ENCODE assay signal across 18 mouse cellular contexts in genomic region chr1:72309744-72310424, GRCm38 (mm10). TPM values are rescaled to one million over a fixed set of nuclear protein-coding genes. Genes with fewer than 3 reads are reported as not detected.
DNase-seq lines count a peak whose midpoint lies in the region; ATAC-seq and TF ChIP-seq lines count a peak whose summit lies in the region.
"Had no signal": no experiment of that assay in that cellular context is flagged by ENCODE, and none has a peak within 500 bp of the region (broad histone marks: within the 10 kb centered on the region; RNA-seq: fewer than 3 reads in every experiment).

No protein-coding gene starts in this region.

- no peak overlapping the region for H3K4me3 ChIP-seq in hindbrain, embryonic 11.5 days (ENCODE audit: low read depth, low read length)
- H3K4me3 ChIP-seq in hindbrain, postnatal 0 days (ENCODE audit: low read length) = no peak overlapping the region
- H3K4me3 ChIP-seq in CH12.LX (replicated peaks in 1 of 3; ENCODE audit: low read depth in 2 of 3, low read length in 2 of 3, poor library complexity in 1 of 3) (no peak overlapping the region), myocyte (no peak overlapping the region)
- H3K4me3 ChIP-seq in embryonic facial prominence, embryonic 12.5 days = no peak overlapping the region
- H3K4me3 ChIP-seq: hindbrain, embryonic 15.5 days; limb, embryonic 15.5 days; lung, embryonic 15.5 days; midbrain, embryonic 12.5 days; neural tube, embryonic 13.5 days had no signal

- no peak overlapping the region for H3K9ac ChIP-seq in hindbrain, embryonic 11.5 days (ENCODE audit: low read depth, low read length)
- H3K9ac ChIP-seq in hindbrain, postnatal 0 days (replicated peaks; ENCODE audit: low read length) = no peak overlapping the region
- no peak overlapping the region for H3K9ac ChIP-seq in CH12.LX (ENCODE audit: insufficient read depth, low read depth)
- no peak overlapping the region for H3K9ac ChIP-seq in embryonic facial prominence, embryonic 12.5 days
- H3K9ac ChIP-seq: hindbrain, embryonic 15.5 days; limb, embryonic 15.5 days; lung, embryonic 15.5 days; midbrain, embryonic 12.5 days had no signal

- no peak for ATAC-seq in hindbrain, embryonic 11.5 days (ENCODE audit: low FRiP score)
- ATAC-seq in hindbrain, postnatal 0 days = no peak
- ATAC-seq in embryonic facial prominence, embryonic 12.5 days (ENCODE audit: insufficient number of reproducible peaks, insufficient read depth, low FRiP score, low TSS enrichment) = peak; percentile 66; the same call in 1 of the 2 replicates
- ATAC-seq: forebrain, embryonic 14.5 days had no signal

- in situ Hi-C loops in CH12.LX (cut with MboI; ENCODE audit: low pct_ligation_motif_present, low pct_unique_long_range_greater_than_20kb, low sequenced_read_pairs) = loop anchor here (10.0 kb wide), 2 partner anchors 275 to 535 kb away; partner anchors contain the start of gene Smarcal1

- no peak for TF ChIP-seq CTCF in hindbrain, postnatal 0 days (IDR thresholded peaks at IDR 0.05; ENCODE audit: low read depth)
- TF ChIP-seq CTCF in CH12.LX (conservative IDR thresholded peaks at IDR 0.05 in 1 of 2, IDR thresholded peaks at IDR 0.05 in 1 of 2; ENCODE audit: low read depth in 2 of 2, low read length in 2 of 2) = no peak

- TF ChIP-seq POLR2A in CH12.LX (IDR thresholded peaks at IDR 0.05; ENCODE audit: low read depth, low read length) (no peak), myocyte (IDR thresholded peaks at IDR 0.05; ENCODE audit: insufficient read length, low read depth) (no peak)

- H3K4me1 ChIP-seq in hindbrain, embryonic 11.5 days (replicated peaks; ENCODE audit: control insufficient read depth, insufficient read depth, low read length) = no peaks in the 10 kb centered on the region; the same call in 1 of the 2 replicates
- H3K4me1 ChIP-seq in hindbrain, postnatal 0 days (ENCODE audit: insufficient read depth, low read length) = 0 out of 2 replicates have a peak, but pooled peaks cover 4% of the 10 kb centered on the region
- peaks cover 6 to 29% of the 10 kb centered on the region in 2 experiments; a peak in 3 of 4 replicates for H3K4me1 ChIP-seq in CH12.LX (ENCODE audit: control insufficient read depth in 1 of 2, insufficient read depth in 2 of 2)
- H3K4me1 ChIP-seq in embryonic facial prominence, embryonic 12.5 days = peaks cover 20% of the 10 kb centered on the region

- H3K27me3 ChIP-seq in hindbrain, embryonic 11.5 days (ENCODE audit: control insufficient read depth, insufficient read depth, low read length) = no peaks in the 10 kb centered on the region
- H3K27me3 ChIP-seq in hindbrain, postnatal 0 days (ENCODE audit: insufficient read depth, low read length) = no peaks in the 10 kb centered on the region
- H3K27me3 ChIP-seq in CH12.LX (replicated peaks) = no peaks in the 10 kb centered on the region
- no peaks in the 10 kb centered on the region for H3K27me3 ChIP-seq in embryonic facial prominence, embryonic 12.5 days
- no peaks in the 10 kb centered on the region for H3K27me3 ChIP-seq in myocyte (ENCODE audit: control insufficient read depth, insufficient read depth, insufficient read length)
- H3K27me3 ChIP-seq: hindbrain, embryonic 15.5 days; limb, embryonic 15.5 days; lung, embryonic 15.5 days; midbrain, embryonic 12.5 days; neural tube, embryonic 13.5 days had no signal

- H3ac ChIP-seq in myocyte (ENCODE audit: control insufficient read depth, insufficient read length) = no peak overlapping the region

- dilution Hi-C loops in CH12.LX (cut with MboI; ENCODE audit: extremely low pct_ligation_motif_present, extremely low pct_unique_long_range_greater_than_20kb, low sequenced_read_pairs) = no loop called here

- no peak for TF ChIP-seq EP300 in CH12.LX (IDR thresholded peaks at IDR 0.05; ENCODE audit: low read length)

- no peak overlapping the region for H3K4me2 ChIP-seq in hindbrain, embryonic 11.5 days (replicated peaks; ENCODE audit: low read depth, low read length)
- no peak overlapping the region for H3K4me2 ChIP-seq in hindbrain, postnatal 0 days (ENCODE audit: low read depth, low read length)
- H3K4me2 ChIP-seq in CH12.LX (ENCODE audit: insufficient read depth, low read depth, poor library complexity, severe bottlenecking) (no peak overlapping the region), myocyte (ENCODE audit: low read depth) (peak overlapping the region; percentile 68)
- H3K4me2 ChIP-seq in embryonic facial prominence, embryonic 12.5 days (replicated peaks) = peak overlapping the region; percentile 19; the same call in 1 of the 2 replicates
- H3K4me2 ChIP-seq: hindbrain, embryonic 15.5 days; limb, embryonic 15.5 days; lung, embryonic 15.5 days; midbrain, embryonic 12.5 days; neural tube, embryonic 13.5 days had no signal

- DNase-seq in hindbrain, embryonic 11.5 days (ENCODE audit: low spot score) = peak; percentile 21
- no peak for DNase-seq in hindbrain, postnatal 0 days (ENCODE audit: low spot score)
- DNase-seq in CH12.LX (ENCODE audit: extremely low read depth) = no peak
- no peak for DNase-seq in layer of hippocampus, postnatal 10 days (ENCODE audit: low spot score in 2 of 2)
- DNase-seq in thymus, postnatal 36 days = no peak
- no peak for DNase-seq in testis, postnatal 10 days (ENCODE audit: low spot score)
- DNase-seq: adrenal gland, postnatal 36 days; layer of hippocampus, adult 9-11 months; thymus, postnatal 25 days had no signal

- no peak for TF ChIP-seq RAD21 in CH12.LX (IDR thresholded peaks at IDR 0.05; ENCODE audit: low read depth, low read length)

- H3K36me3 ChIP-seq in hindbrain, embryonic 11.5 days (ENCODE audit: control insufficient read depth, insufficient read depth, low read length) = no peaks in the 10 kb centered on the region
- no peaks in the 10 kb centered on the region for H3K36me3 ChIP-seq in hindbrain, postnatal 0 days (ENCODE audit: insufficient read depth, low read length)
- H3K36me3 ChIP-seq in CH12.LX (replicated peaks in 1 of 2; ENCODE audit: control insufficient read depth in 1 of 2, insufficient read depth in 1 of 2, low read length in 1 of 2) (peaks cover 14 to 49% of the 10 kb centered on the region in 2 experiments), myocyte (ENCODE audit: control insufficient read depth, insufficient read depth) (peaks cover 17% of the 10 kb centered on the region)
- H3K36me3 ChIP-seq in embryonic facial prominence, embryonic 12.5 days = peaks cover 10% of the 10 kb centered on the region
- H3K36me3 ChIP-seq: hindbrain, embryonic 15.5 days; lung, embryonic 15.5 days had no signal

- WGBS in hindbrain, embryonic 11.5 days = 70% methylated on average over 6 of the region's 6 CpGs
- WGBS in hindbrain, postnatal 0 days = 75% methylated on average over 6 of the region's 6 CpGs
- WGBS in embryonic facial prominence, embryonic 12.5 days = 43% methylated on average over 6 of the region's 6 CpGs

- no peak overlapping the region for H3K27ac ChIP-seq in hindbrain, embryonic 11.5 days (ENCODE audit: low read depth, low read length)
- H3K27ac ChIP-seq in hindbrain, postnatal 0 days = no peak overlapping the region
- H3K27ac ChIP-seq in CH12.LX (ENCODE audit: insufficient read depth, low read depth) = no peak overlapping the region
- H3K27ac ChIP-seq in embryonic facial prominence, embryonic 12.5 days = peak overlapping the region; percentile 72
- H3K27ac ChIP-seq: hindbrain, embryonic 15.5 days; limb, embryonic 15.5 days; lung, embryonic 15.5 days; midbrain, embryonic 12.5 days; neural tube, embryonic 13.5 days had no signal

- no peaks in the 10 kb centered on the region for H3K9me3 ChIP-seq in hindbrain, embryonic 11.5 days (ENCODE audit: control insufficient read depth, low read length)
- H3K9me3 ChIP-seq in hindbrain, postnatal 0 days (ENCODE audit: low read length) = no peaks in the 10 kb centered on the region
- no peaks in the 10 kb centered on the region for H3K9me3 ChIP-seq in CH12.LX (replicated peaks; ENCODE audit: low read length)
- H3K9me3 ChIP-seq in embryonic facial prominence, embryonic 12.5 days = no peaks in the 10 kb centered on the region
- H3K9me3 ChIP-seq: hindbrain, embryonic 15.5 days; limb, embryonic 15.5 days; lung, embryonic 15.5 days; midbrain, embryonic 12.5 days; neural tube, embryonic 13.5 days had no signal

- no peaks in the 10 kb centered on the region for H3K79me2 ChIP-seq in CH12.LX (replicated peaks; ENCODE audit: control insufficient read depth, extremely low read depth, insufficient read depth, poor library complexity, severe bottlenecking)
- H3K79me2 ChIP-seq in myocyte (ENCODE audit: control insufficient read depth, insufficient read depth) = peaks cover 7% of the 10 kb centered on the region

RNA-seq across cellular contexts. Expression of gene Xrcc5, which starts 2.7 kb away (rescaled TPM):
- polyA plus RNA-seq in hindbrain, embryonic 11.5 days (2014; fragmentation: Nextera tagmentation; extraction: Ambion mirVana) = 53.2 and 57.5 TPM in 2 replicates
- total RNA-seq in hindbrain, postnatal 0 days (2014; rRNA removed) = 7.7 and 9.0 TPM in 2 replicates
- polyA plus RNA-seq in hindbrain, postnatal 0 days (2015; fragmentation: Nextera tagmentation; extraction: Ambion mirVana) = 15.7 and 16.2 TPM in 2 replicates
- 53.4 and 58.6 TPM in 2 replicates for total RNA-seq in CH12.LX (2012; rRNA removed)
- 83.5 and 93.1 TPM in 2 replicates for total RNA-seq in CH12.LX (2014; rRNA removed)
- 60.3 and 62.6 TPM in 2 replicates for polyA plus RNA-seq in CH12.LX (2012; ENCODE audit: insufficient read length, low read depth)
- 55.4 and 60.2 TPM in 2 replicates for polyA plus RNA-seq in embryonic facial prominence, embryonic 12.5 days (2016; fragmentation: Nextera tagmentation; extraction: Ambion mirVana)
- 23.5 TPM for polyA plus RNA-seq in myocyte (2012; fragmentation: generic; extraction: Trizol)
- 10 to 100 TPM; 10.5 to 13.9 TPM for total RNA-seq in layer of hippocampus, postnatal 10 days (2021)

RNA-seq across cellular contexts. Expression of gene Tmem169, which starts 25.7 kb away (rescaled TPM):
- polyA plus RNA-seq in hindbrain, embryonic 11.5 days (2014; fragmentation: Nextera tagmentation; extraction: Ambion mirVana) = 25.5 TPM in 2 replicates
- total RNA-seq in hindbrain, postnatal 0 days (2014; rRNA removed) = 25.3 and 37.2 TPM in 2 replicates
- polyA plus RNA-seq in hindbrain, postnatal 0 days (2015; fragmentation: Nextera tagmentation; extraction: Ambion mirVana) = 32.7 and 37.0 TPM in 2 replicates
- total RNA-seq in CH12.LX (2012; rRNA removed) = 0.04 and 0.17 TPM in 2 replicates
- 0.26 TPM in 1 of 2 replicates, not detected in the other for total RNA-seq in CH12.LX (2014; rRNA removed)
- polyA plus RNA-seq in CH12.LX (2012; ENCODE audit: insufficient read length, low read depth) = not detected in 2 replicates
- polyA plus RNA-seq in embryonic facial prominence, embryonic 12.5 days (2016; fragmentation: Nextera tagmentation; extraction: Ambion mirVana) = 7.9 and 8.4 TPM in 2 replicates
- 0.41 TPM for polyA plus RNA-seq in myocyte (2012; fragmentation: generic; extraction: Trizol)
- 10 to 100 TPM; 35.5 to 41.4 TPM for total RNA-seq in layer of hippocampus, postnatal 10 days (2021)
- total RNA-seq: common myeloid progenitor, adult 5-6 weeks had no signal

RNA-seq across cellular contexts. Expression of gene Pecr, which starts 25.8 kb away (rescaled TPM):
- 14.0 and 16.4 TPM in 2 replicates for polyA plus RNA-seq in hindbrain, embryonic 11.5 days (2014; fragmentation: Nextera tagmentation; extraction: Ambion mirVana)
- 1.8 and 3.8 TPM in 2 replicates for total RNA-seq in hindbrain, postnatal 0 days (2014; rRNA removed)
- polyA plus RNA-seq in hindbrain, postnatal 0 days (2015; fragmentation: Nextera tagmentation; extraction: Ambion mirVana) = 13.5 and 14.4 TPM in 2 replicates
- total RNA-seq in CH12.LX (2012; rRNA removed) (17.6 and 17.8 TPM in 2 replicates), CH12.LX (2014; rRNA removed) (21.3 and 21.4 TPM in 2 replicates)
- polyA plus RNA-seq in CH12.LX (2012; ENCODE audit: insufficient read length, low read depth) (24.8 and 26.5 TPM in 2 replicates), myocyte (2012; fragmentation: generic; extraction: Trizol) (13.7 TPM)
- 27.3 and 29.1 TPM in 2 replicates for polyA plus RNA-seq in embryonic facial prominence, embryonic 12.5 days (2016; fragmentation: Nextera tagmentation; extraction: Ambion mirVana)
- total RNA-seq in layer of hippocampus, postnatal 10 days (2021) = 1 to 10 TPM; 4.8 to 6.4 TPM

Comparison
In these comparisons a context has a peak if more than half of its experiments do, and no peak if none do; other contexts are left out.
1. H3K4me2 ChIP-seq: peak in embryonic facial prominence, embryonic 12.5 days (single experiment) and myocyte (single experiment); none in hindbrain, embryonic 11.5 days (single experiment), hindbrain, postnatal 0 days (single experiment) and CH12.LX (single experiment).